Mouse (Mus musculus) right cerebral cortex, postnatal 25 days (tissue): ENCODE data around the gene Agap1.

Source experiments
- DNase-seq: peaks from one replicate; pipeline ENCODE4 v3.0.0; 2022

Gene Agap1

GRCm38 (mm10) chr1:89510731-89511130, 56.1 kb downstream of the Agap1 start:
- DNase-seq: no peak

GRCm38 (mm10) chr1:89513616-89514283, 59.1 kb downstream of the Agap1 start:
- DNase-seq: no peak

GRCm38 (mm10) chr1:89515808-89516560, 61.4 kb downstream of the Agap1 start:
- no peak for DNase-seq

- DNase-seq: no peak
Measured at GRCm38 (mm10) chr1:89517817-89518216, 63.2 kb downstream of the Agap1 start.

GRCm38 (mm10) chr1:89519914-89520643, 65.5 kb downstream of the Agap1 start:
- DNase-seq: no peak

GRCm38 (mm10) chr1:89521406-89521805, 66.8 kb downstream of the Agap1 start:
- no peak for DNase-seq

- DNase-seq: no peak
Measured at GRCm38 (mm10) chr1:89521935-89522535, 67.4 kb downstream of the Agap1 start.

GRCm38 (mm10) chr1:89524369-89524768, 69.8 kb downstream of the Agap1 start:
- DNase-seq: peak; percentile 84

- DNase-seq: no peak
Measured at GRCm38 (mm10) chr1:89524998-89525397, 70.4 kb downstream of the Agap1 start.

- DNase-seq: peak; percentile 55
Measured at GRCm38 (mm10) chr1:89525825-89526224, 71.2 kb downstream of the Agap1 start.

GRCm38 (mm10) chr1:89528671-89529276, 74.2 kb downstream of the Agap1 start:
- no peak for DNase-seq

- DNase-seq: no peak
Measured at GRCm38 (mm10) chr1:89533702-89534101, 79.1 kb downstream of the Agap1 start.

GRCm38 (mm10) chr1:89535206-89535605, 80.6 kb downstream of the Agap1 start:
- no peak for DNase-seq

- DNase-seq: no peak
Measured at GRCm38 (mm10) chr1:89538163-89538946, 83.7 kb downstream of the Agap1 start.

GRCm38 (mm10) chr1:89539127-89539526, 84.5 kb downstream of the Agap1 start:
- DNase-seq: no peak

- no peak for DNase-seq
Measured at GRCm38 (mm10) chr1:89541151-89541550, 86.5 kb downstream of the Agap1 start.

GRCm38 (mm10) chr1:89542464-89542863, 87.9 kb downstream of the Agap1 start:
- no peak for DNase-seq

GRCm38 (mm10) chr1:89543312-89543711, 88.7 kb downstream of the Agap1 start:
- DNase-seq: no peak

- DNase-seq: no peak
Measured at GRCm38 (mm10) chr1:89544094-89544493, 89.5 kb downstream of the Agap1 start.

- no peak for DNase-seq
Measured at GRCm38 (mm10) chr1:89545099-89545498, 90.5 kb downstream of the Agap1 start.

- DNase-seq: no peak
Measured at GRCm38 (mm10) chr1:89547525-89548504, 93.2 kb downstream of the Agap1 start.
